Mouse (Mus musculus): ENCODE results near the gene Mcm10. TPM values are rescaled to one million over a fixed set of nuclear protein-coding genes. Genes with fewer than 3 reads are reported as not detected.

Mcm10 gene
- total and polyA plus RNA-seq, 2 experiments: 21.8 to 36.0 TPM

DNA sequence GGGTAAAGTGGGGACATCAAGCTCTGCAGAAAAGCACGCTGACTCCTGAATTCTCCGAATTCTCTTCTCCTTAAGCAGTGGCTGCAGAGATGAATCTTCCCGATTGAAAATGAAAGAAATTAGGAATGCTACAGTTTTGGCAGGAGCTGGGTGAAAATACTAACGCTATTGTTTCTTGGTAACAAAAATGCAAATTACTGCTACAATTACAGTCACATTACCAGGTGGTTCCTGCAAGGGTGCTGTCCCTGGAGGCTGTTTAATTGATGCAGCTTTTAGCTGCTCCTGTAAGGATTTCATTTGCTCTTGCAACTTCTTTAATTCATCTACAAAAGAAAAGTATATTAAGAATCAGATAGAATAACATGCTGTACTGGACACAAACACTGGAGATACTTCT is 5.5 kb downstream of the Mcm10 start:
- no peak for DNase-seq (ENCODE audit: extremely low read depth, low read depth, low spot score)
- WGBS: 93% methylated on average over 4 of the region's 4 CpGs
- no peak for TF ChIP-seq POLR2A (IDR thresholded peaks at IDR 0.05; ENCODE audit: extremely low read depth, insufficient read depth, low read length)
- no peak for TF ChIP-seq CTCF (IDR thresholded peaks at IDR 0.05; ENCODE audit: low read depth, low read length)

DNA sequence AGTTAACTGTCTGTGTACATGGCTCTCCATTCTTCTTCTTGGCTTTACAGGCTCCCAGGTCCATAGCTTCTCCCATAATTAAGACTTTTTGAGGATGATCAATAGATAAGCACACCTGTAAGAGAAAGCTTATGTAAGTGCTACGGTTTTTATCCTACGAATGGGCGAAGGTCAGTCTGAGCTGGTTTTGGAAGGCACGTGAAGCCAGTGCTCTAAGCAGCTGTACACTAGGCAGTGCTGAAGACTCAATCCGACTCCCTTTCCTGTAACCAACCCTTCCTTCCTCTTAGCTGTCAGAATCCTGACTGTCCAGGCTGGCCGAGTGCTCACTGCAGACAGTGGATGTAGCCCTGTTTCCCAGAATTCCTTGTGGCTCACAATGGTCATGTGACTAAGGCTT is 11.3 kb downstream of the Mcm10 start:
- Histone ChIP-seq H3K79me2 (ENCODE audit: control insufficient read depth, insufficient read depth, low read length) (no peaks in the 10 kb centered on the region), H3K36me3 (ENCODE audit: control insufficient read depth, insufficient read depth, low read length) (no peaks in the 10 kb centered on the region), H3K27me3 (ENCODE audit: control insufficient read depth, insufficient read depth, low read length) (no peaks in the 10 kb centered on the region), H3K9ac (ENCODE audit: low read depth, low read length) (peak overlapping the region; percentile 35), H3K4me3 (ENCODE audit: insufficient read depth, low read depth, low read length) (peak overlapping the region; percentile 8; the same call in 1 of the 2 replicates), H3K4me1 (ENCODE audit: control insufficient read depth, insufficient read depth, low read length) (peaks cover 21% of the 10 kb centered on the region), H3K27ac (replicated peaks; ENCODE audit: insufficient read depth, low read depth, low read length) (peak overlapping the region; percentile 73)
- TF ChIP-seq CTCF (IDR thresholded peaks at IDR 0.05; ENCODE audit: low read depth, low read length) (no peak), POLR2A (IDR thresholded peaks at IDR 0.05; ENCODE audit: extremely low read depth, insufficient read depth, low read length) (no peak)
- 33% methylated on average over 6 of the region's 6 CpGs for WGBS
- peak; percentile 81 for DNase-seq (ENCODE audit: extremely low read depth, low read depth, low spot score)

More for the DNA sequence above, 5.5 kb downstream of the Mcm10 start:
- no peaks in the 10 kb centered on the region for H3K27me3 ChIP-seq (ENCODE audit: control insufficient read depth, insufficient read depth, low read length)
- H3K79me2 ChIP-seq (ENCODE audit: control insufficient read depth, insufficient read depth, low read length): no peaks in the 10 kb centered on the region
- H3K27ac ChIP-seq (replicated peaks; ENCODE audit: insufficient read depth, low read depth, low read length): no peak overlapping the region
- no peaks in the 10 kb centered on the region for H3K36me3 ChIP-seq (ENCODE audit: control insufficient read depth, insufficient read depth, low read length)
- H3K9ac ChIP-seq (ENCODE audit: low read depth, low read length): no peak overlapping the region
- peaks cover 2% of the 10 kb centered on the region; the same call in 1 of the 2 replicates for H3K4me1 ChIP-seq (ENCODE audit: control insufficient read depth, insufficient read depth, low read length)
- H3K4me3 ChIP-seq (ENCODE audit: insufficient read depth, low read depth, low read length): no peak overlapping the region

DNA sequence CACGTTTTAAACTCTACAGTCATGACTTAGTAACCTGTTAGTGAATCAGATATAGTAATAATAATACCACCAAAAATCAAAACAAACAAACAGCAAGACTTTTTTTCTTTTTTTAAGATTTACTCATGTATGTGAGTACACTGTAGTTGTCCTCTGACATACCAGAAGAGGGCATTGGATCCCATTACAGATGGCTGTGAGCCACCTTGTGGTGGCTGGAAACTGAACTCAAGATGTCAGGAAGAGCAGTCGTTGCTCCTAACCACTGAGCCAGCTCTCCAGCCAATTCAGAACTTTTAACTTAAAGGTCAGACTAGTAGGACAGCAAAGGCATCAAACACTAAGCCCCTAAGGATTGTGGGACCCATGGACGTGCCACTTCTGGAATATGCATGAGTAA is 13.7 kb downstream of the Mcm10 start:
- no peak overlapping the region for H3K4me3 ChIP-seq (ENCODE audit: insufficient read depth, low read depth, low read length)
- H3K79me2 ChIP-seq (ENCODE audit: control insufficient read depth, insufficient read depth, low read length): peaks cover 3% of the 10 kb centered on the region; the same call in 1 of the 2 replicates
- H3K4me1 ChIP-seq (ENCODE audit: control insufficient read depth, insufficient read depth, low read length): peaks cover 19% of the 10 kb centered on the region
- H3K27me3 ChIP-seq (ENCODE audit: control insufficient read depth, insufficient read depth, low read length): no peaks in the 10 kb centered on the region
- no peak for DNase-seq (ENCODE audit: extremely low read depth, low read depth, low spot score)
- H3K27ac ChIP-seq (replicated peaks; ENCODE audit: insufficient read depth, low read depth, low read length): no peak overlapping the region; the same call in 1 of the 2 replicates
- no peak for TF ChIP-seq POLR2A (IDR thresholded peaks at IDR 0.05; ENCODE audit: extremely low read depth, insufficient read depth, low read length)
- TF ChIP-seq CTCF (IDR thresholded peaks at IDR 0.05; ENCODE audit: low read depth, low read length): no peak
- WGBS: 63% methylated on average over 3 of the region's 3 CpGs
- H3K36me3 ChIP-seq (ENCODE audit: control insufficient read depth, insufficient read depth, low read length): no peaks in the 10 kb centered on the region
- no peak overlapping the region for H3K9ac ChIP-seq (ENCODE audit: low read depth, low read length)

DNA sequence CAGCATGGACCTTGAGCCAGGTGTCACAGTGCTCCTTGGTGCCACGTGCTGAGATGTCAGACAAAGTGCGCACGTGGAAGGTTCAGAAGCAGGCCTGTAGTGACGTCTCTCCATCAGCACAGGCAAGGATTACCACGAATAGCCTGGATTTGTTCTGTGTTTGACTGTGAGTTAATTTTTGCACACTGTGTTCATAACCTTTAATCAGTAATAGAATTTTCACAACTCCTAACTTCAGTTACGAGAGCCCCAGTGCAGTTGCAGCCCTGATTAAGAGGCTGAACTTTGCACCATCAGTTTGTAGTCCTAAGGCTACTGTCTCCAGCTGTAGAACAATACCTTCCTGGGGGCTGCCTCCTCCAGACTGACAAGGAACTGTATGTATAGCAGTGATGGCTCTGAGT is 16.2 kb downstream of the Mcm10 start:
- peak overlapping the region; percentile 97 for H3K27ac ChIP-seq (replicated peaks; ENCODE audit: insufficient read depth, low read depth, low read length)
- peaks cover 9% of the 10 kb centered on the region; the same call in 1 of the 2 replicates for H3K79me2 ChIP-seq (ENCODE audit: control insufficient read depth, insufficient read depth, low read length)
- no peak for TF ChIP-seq CTCF (IDR thresholded peaks at IDR 0.05; ENCODE audit: low read depth, low read length)
- TF ChIP-seq POLR2A (IDR thresholded peaks at IDR 0.05; ENCODE audit: extremely low read depth, insufficient read depth, low read length): no peak
- H3K36me3 ChIP-seq (ENCODE audit: control insufficient read depth, insufficient read depth, low read length): peaks cover 13% of the 10 kb centered on the region
- peak; percentile 100 for DNase-seq (ENCODE audit: extremely low read depth, low read depth, low spot score)
- WGBS: 29% methylated on average over 6 of the region's 6 CpGs
- H3K4me1 ChIP-seq (ENCODE audit: control insufficient read depth, insufficient read depth, low read length): peaks cover 24% of the 10 kb centered on the region
- no peak overlapping the region for H3K4me3 ChIP-seq (ENCODE audit: insufficient read depth, low read depth, low read length)
- no peaks in the 10 kb centered on the region for H3K27me3 ChIP-seq (ENCODE audit: control insufficient read depth, insufficient read depth, low read length)
- peak overlapping the region; percentile 21 for H3K9ac ChIP-seq (ENCODE audit: low read depth, low read length)

DNA sequence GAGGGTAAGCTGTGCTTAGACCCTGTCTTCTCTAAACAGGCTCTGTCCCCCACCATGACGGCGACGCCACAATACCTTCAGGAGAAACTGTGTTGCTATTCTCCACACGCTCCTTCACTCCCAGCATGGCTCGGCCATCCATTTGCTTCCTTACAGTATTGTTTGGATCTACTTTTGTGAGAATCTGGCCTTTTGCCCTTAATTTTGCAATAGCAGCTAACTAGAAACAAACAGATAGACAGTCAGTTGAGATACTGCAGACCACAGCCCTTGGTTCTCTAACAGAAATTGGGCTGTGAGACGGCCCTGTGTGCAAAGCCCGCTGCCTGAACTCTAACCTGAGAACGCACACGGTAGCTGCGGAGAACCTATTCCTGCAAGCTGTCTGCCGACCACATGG is 16.9 kb downstream of the Mcm10 start:
- peaks cover 20% of the 10 kb centered on the region for H3K36me3 ChIP-seq (ENCODE audit: control insufficient read depth, insufficient read depth, low read length)
- 31% methylated on average over 11 of the region's 11 CpGs for WGBS
- H3K4me1 ChIP-seq (ENCODE audit: control insufficient read depth, insufficient read depth, low read length): peaks cover 27% of the 10 kb centered on the region
- H3K9ac ChIP-seq (ENCODE audit: low read depth, low read length): peak overlapping the region; percentile 89
- no peaks in the 10 kb centered on the region for H3K27me3 ChIP-seq (ENCODE audit: control insufficient read depth, insufficient read depth, low read length)
- peak overlapping the region; percentile 63 for H3K4me3 ChIP-seq (ENCODE audit: insufficient read depth, low read depth, low read length)
- no peak for TF ChIP-seq POLR2A (IDR thresholded peaks at IDR 0.05; ENCODE audit: extremely low read depth, insufficient read depth, low read length)
- peak overlapping the region; percentile 98 for H3K27ac ChIP-seq (replicated peaks; ENCODE audit: insufficient read depth, low read depth, low read length)
- DNase-seq (ENCODE audit: extremely low read depth, low read depth, low spot score): peak; percentile 96
- H3K79me2 ChIP-seq (ENCODE audit: control insufficient read depth, insufficient read depth, low read length): peaks cover 9% of the 10 kb centered on the region; the same call in 1 of the 2 replicates

DNA sequence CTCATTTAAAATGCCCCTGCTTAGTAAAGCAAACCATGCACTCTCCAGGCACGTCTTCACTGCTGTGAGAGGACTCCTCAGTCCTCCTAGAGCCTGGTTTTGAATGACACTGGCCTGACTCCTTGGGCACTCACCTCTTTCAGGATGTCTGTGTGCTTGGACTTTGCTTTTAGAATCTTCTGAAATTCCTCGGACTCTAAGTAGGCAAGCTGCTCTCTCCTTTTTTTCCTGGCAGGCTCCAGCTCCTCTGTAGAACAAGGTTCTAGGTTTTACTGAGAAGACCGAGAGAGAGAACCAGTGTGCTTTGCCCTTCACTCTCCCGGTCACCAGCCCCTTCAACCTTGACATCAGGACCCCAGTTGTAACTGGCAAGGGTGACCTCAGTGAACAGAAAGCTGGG is 18.2 kb downstream of the Mcm10 start:
- Histone ChIP-seq H3K27ac (replicated peaks; ENCODE audit: insufficient read depth, low read depth, low read length) (peak overlapping the region; percentile 98), H3K4me3 (ENCODE audit: insufficient read depth, low read depth, low read length) (peak overlapping the region; percentile 71), H3K79me2 (ENCODE audit: control insufficient read depth, insufficient read depth, low read length) (peaks cover 9% of the 10 kb centered on the region; the same call in 1 of the 2 replicates), H3K36me3 (ENCODE audit: control insufficient read depth, insufficient read depth, low read length) (peaks cover 29% of the 10 kb centered on the region), H3K4me1 (ENCODE audit: control insufficient read depth, insufficient read depth, low read length) (peaks cover 29% of the 10 kb centered on the region), H3K27me3 (ENCODE audit: control insufficient read depth, insufficient read depth, low read length) (no peaks in the 10 kb centered on the region), H3K9ac (ENCODE audit: low read depth, low read length) (peak overlapping the region; percentile 98)
- TF ChIP-seq CTCF (IDR thresholded peaks at IDR 0.05; ENCODE audit: low read depth, low read length) (no peak), POLR2A (IDR thresholded peaks at IDR 0.05; ENCODE audit: extremely low read depth, insufficient read depth, low read length) (no peak)
- no peak for DNase-seq (ENCODE audit: extremely low read depth, low read depth, low spot score)
- 33% methylated on average over 4 of the region's 4 CpGs for WGBS
